Mouse (Mus musculus): ENCODE data around the gene Vwa7.

Vwa7 gene

DNA sequence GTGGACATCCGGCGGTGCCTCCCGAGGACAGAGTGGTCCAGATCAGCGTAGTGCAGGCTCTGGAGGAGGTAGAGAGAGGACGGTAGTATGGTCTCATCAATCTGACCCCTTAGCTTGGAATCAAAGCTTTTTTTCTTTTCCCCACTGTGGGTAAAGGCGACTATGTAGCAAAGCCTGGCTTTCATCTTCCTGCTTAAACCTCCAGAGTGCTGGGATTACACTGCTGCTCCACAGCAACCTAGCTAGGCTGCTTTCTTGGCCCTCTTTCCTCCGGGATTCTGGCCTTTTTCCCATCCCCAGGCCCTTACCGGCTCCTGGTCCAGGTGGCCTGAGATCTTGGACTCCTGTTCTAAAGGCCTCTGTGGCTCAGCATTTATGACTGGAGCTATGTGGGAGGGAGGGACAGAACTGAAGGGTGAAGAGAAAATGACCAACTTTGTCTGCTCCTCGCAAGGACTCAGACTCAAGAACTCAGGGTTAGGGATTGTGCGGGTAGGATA is 48.0 kb downstream of the Vwa7 start:
- no peak for DNase-seq (ENCODE audit: low read depth, low spot score)

DNA sequence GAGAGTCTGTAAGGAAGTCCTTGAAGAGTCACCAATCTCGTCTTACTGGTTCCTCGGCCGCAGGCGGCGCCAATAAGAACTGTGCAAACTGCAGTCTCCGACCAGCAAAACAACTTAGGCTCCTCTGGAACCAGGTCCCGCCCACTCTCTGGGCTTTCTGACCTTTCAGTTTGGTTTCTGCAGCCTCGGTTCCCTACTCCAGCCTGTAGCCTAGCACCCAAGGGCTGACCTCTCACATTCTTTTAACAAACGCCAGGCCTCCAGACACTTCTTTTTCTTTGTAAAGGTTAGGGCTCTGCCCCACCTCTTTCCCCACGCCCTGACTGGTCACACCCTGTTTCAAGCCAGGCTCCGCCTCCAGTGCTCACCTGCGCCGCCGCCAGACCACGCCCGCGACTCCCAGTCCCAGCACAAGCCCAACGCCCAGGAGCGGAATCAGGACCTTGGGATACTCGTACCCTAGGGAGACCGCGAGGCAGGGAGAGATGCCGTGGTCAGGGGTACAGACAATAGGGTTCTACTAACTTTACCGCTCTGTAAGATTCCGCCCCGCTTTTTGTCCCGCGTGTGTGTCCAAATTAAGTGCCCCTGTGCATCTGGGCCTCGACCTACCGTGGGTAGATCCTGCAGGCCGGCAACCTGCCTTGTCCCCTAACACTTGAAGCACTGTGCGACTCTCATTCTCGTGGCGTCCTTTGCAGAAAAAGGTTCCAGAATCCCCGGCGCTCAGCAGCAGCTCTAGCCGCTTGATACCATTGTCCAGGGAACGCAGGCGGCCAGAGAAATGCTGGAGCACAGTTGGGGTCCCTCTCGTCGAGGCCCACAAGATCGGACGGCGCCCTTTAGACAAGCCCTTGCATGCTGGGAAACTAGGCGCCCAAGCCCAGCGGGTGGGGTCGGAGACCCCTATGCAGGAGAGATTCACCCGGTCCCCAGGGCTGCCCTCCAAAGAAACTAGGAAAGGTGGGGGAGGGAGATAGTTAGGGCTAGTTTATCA is 48.9 kb downstream of the Vwa7 start, which contains the start of gene Ly6g6c:
Ly6g6c (plus strand) TSS at position 438 of the 997 bp plus-strand sequence.
- DNase-seq (ENCODE audit: low read depth, low spot score), result no peak

DNA sequence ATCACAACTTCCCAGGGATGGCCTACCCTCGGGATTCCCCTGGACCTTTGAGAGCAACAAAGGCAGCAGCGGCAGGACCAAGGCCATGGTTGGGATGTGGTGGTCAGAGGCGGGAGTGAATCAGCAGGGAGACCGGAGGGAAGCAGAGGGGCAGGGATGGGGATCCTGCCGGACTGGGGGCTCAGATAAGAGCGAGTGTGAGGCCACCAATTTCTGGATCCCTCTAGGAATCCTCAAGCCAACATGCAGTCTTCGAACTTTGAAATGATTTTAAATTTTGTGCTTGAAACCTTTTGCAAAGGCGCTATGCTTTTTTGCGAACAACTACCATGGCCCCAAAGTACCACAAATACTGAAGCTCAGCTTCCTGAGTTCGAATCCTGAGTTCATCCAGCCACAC is 49.7 kb downstream of the Vwa7 start, which contains the start of gene Mpig6b:
Mpig6b (minus strand) TSS at position 101 of the 400 bp plus-strand sequence.
- no peak for DNase-seq (ENCODE audit: low read depth, low spot score)

DNA sequence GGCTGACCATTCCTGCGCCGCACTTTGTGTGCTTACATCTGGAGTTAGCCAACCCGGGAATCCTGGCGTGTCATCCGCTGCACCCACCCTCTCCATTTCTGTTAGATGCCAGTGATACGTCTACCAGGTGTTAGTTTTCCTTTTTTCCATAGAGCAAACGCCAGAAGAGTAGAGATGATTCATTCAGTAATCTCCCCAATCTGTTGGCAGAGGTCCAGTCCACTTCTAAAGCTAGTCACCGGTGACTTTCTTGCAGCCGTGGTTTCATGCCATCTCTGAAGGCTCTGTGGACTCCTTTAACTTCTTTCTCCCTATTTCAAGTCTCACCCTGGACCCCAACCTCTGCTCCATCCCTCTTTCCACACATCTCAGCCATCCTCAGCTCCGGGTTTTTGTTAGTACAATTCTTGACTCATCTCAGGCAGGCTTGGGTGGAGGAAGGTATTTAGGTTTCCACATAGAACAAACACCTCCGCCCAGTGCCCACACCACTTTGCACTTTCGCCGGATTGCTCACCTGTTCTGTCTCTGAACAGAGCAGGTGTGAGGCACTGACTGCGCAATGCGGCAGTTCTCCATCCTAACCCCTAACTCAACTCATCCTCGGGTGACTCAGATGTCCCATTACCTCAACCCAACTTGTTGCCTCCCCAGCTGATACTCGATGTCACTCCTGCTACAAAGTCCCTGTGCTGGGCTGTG is 52.0 kb downstream of the Vwa7 start:
- no peak for DNase-seq (ENCODE audit: low read depth, low spot score)

DNA sequence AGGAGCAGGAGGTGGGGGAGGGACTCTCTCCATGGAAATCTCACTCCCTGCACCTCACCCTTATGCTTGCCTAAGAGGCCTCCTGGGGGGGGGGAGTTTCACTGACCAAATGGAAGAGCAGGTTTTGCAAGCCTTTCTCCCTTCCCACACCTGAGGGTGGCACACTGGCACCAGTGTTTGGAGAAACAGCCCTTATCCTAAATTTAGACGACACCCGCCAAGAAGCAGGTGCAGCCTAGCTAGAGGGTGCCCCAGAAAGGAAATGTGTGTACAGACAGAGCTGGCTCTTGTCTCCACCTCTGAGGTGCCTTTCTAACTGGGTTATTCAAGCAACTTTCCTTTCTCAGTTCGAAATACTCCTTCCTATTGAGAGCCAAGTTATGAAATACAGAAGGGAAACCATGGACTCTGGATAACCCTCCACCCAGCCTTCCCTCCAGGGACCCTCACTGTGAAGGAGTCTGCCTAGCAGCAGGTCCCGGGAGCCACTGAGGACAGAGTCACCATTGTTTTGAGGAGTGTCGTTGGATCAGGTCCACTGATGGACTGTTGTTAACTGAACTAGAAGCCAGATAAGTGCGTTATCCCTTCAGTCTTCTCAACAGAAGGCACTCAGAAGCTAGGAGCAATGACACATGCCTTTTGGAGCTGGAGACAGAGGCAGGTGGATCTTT is 54.3 kb downstream of the Vwa7 start:
- no peak for DNase-seq (ENCODE audit: low read depth, low spot score)

DNA sequence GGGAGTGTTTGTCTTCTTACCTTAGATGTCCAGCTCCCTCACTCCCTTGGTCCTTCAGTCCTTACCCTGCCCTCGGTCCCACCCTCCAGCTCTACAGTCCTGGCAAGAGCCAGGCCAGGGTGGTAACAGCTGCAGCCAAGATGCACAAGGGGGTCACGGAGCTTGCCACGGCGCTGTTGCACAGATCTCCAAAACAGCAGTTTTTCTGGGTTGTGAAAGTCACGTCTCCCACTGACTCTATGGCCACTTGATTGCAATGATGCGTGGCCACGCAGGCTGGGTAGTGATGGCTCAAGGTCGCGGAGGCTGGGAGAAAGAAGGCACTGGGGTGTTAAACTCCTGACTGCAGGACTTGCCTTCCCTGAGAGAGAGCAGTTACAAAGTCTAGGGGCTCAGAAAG is 55.1 kb downstream of the Vwa7 start:
- no peak for DNase-seq (ENCODE audit: low read depth, low spot score)

DNA sequence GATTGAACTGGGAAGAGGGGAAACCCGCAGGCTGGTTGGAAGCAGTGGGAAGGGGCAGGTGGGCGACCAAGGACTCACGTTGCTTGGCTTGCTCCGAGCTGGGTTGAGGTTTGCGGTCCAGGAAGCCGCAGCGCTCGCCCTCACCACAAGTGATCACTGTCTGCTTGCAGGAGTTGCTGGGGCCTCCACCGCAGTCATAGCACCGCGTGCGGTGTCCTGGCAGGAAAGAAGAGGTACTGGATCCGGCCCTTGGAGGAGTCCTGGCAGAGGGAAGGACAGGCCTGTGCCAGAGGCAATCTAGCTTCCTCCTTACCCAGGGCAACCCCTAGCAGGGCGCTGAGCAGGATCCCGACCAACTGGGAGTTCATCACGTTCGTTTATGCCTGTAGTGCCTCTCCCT is 57.7 kb downstream of the Vwa7 start:
- no peak for DNase-seq (ENCODE audit: low read depth, low spot score)

Measured in retina, adult 2 months (tissue).